Mouse (Mus musculus): ENCODE measurements around the gene Lsm11. TPM values are rescaled to one million over a fixed set of nuclear protein-coding genes. Genes with fewer than 3 reads are reported as not detected.

Gene Lsm11
- polyA plus RNA-seq, 1 experiment from 2014 or later = 1.7 TPM

DNA sequence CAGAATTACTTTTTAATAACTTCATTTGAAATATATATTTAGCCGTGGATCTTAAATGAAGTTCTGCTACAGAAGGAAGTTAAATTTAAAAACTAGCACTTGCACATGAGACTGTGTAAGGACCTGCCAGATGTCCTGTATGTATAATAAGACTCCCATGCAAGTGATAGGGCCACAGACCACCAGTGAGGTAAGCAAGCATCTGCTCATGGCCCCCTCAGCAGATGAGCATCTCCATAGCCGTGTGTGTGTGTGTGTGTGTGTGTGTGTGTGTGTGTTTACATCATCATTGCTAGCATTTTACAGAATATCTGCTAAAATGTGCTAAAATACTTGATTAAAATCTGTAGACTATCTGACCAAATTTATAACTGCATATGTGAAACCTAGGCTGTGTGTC, 47.3 kb downstream of the Lsm11 start:
- H3K36me3 ChIP-seq (ENCODE audit: control insufficient read depth, insufficient read depth) = peaks cover 47% of the 10 kb centered on the region
- no peaks in the 10 kb centered on the region; the same call in 1 of the 2 replicates for H3K4me1 ChIP-seq (ENCODE audit: control insufficient read depth, low read depth, low read length)
- H3K9ac ChIP-seq (ENCODE audit: low read depth, low read length) = no peak overlapping the region
- no peaks in the 10 kb centered on the region for H3K27me3 ChIP-seq (ENCODE audit: control insufficient read depth, insufficient read depth, low read depth, low read length)
- no peak overlapping the region for H3K27ac ChIP-seq (ENCODE audit: low read length)
- H3K4me3 ChIP-seq (ENCODE audit: low read depth, low read length) = no peak overlapping the region
- no peaks in the 10 kb centered on the region for H3K9me3 ChIP-seq (replicated peaks; ENCODE audit: control insufficient read depth, low read length)
- no peak for ATAC-seq (ENCODE audit: low read depth)
- WGBS (ENCODE audit: insufficient replicate concordance) = 68% methylated on average over 2 of the region's 2 CpGs
- H3K4me2 ChIP-seq (ENCODE audit: low read depth, low read length) = no peak overlapping the region

DNA sequence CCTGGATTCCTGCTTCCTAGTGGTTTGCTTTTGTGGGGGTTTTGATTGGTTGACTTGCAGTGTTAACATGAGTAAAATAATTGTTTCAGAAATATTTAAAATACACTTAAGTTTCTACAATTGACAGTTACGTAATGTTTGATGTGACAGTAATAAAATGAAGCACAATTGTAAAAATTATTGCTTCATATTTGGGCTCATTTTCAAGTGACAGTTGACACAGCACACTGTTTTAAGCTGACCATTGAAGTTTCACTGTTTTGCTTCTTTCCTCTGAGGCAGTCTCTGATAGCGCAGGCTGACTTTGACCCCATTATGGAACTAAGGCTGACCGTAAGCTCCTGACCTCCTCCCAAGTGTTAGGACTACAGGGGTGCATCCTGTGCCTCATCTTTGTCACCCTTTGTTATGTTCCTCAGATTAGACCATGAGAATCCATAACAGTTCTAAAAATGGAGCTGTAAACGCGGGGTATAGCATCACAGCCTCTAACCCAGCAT, 51.8 kb downstream of the Lsm11 start:
- Histone ChIP-seq H3K4me2 (ENCODE audit: low read depth, low read length) (no peak overlapping the region), H3K9ac (ENCODE audit: low read depth, low read length) (no peak overlapping the region), H3K27me3 (ENCODE audit: control insufficient read depth, insufficient read depth, low read depth, low read length) (no peaks in the 10 kb centered on the region), H3K36me3 (ENCODE audit: control insufficient read depth, insufficient read depth) (peaks cover 71% of the 10 kb centered on the region), H3K4me3 (ENCODE audit: low read depth, low read length) (no peak overlapping the region), H3K9me3 (replicated peaks; ENCODE audit: control insufficient read depth, low read length) (no peaks in the 10 kb centered on the region), H3K27ac (ENCODE audit: low read length) (no peak overlapping the region), H3K4me1 (ENCODE audit: control insufficient read depth, low read depth, low read length) (peaks cover 2% of the 10 kb centered on the region; the same call in 1 of the 2 replicates)
- 85% methylated on average over 5 of the region's 5 CpGs for WGBS (ENCODE audit: insufficient replicate concordance)
- no peak for ATAC-seq (ENCODE audit: low read depth)

DNA sequence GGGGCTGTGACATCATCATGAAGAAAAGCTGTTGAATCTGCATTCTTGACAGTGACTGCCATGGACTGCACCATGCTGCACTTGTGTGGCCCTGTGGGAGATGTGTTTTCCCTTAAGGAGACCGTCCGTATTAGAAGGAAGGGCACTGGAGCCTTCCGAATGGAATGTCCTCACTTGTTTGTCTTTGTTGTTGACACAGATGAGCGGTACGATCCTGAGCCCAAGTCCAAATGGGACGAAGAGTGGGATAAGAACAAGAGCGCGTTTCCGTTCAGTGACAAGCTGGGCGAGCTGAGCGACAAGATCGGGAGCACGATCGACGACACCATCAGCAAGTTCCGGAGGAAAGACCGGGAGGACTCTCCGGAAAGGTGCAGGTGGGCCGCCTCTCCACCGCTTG, 54.3 kb downstream of the Lsm11 start:
- Histone ChIP-seq H3K36me3 (ENCODE audit: control insufficient read depth, insufficient read depth) (peaks cover 85% of the 10 kb centered on the region), H3K9me3 (replicated peaks; ENCODE audit: control insufficient read depth, low read length) (no peaks in the 10 kb centered on the region), H3K9ac (ENCODE audit: low read depth, low read length) (no peak overlapping the region), H3K27me3 (ENCODE audit: control insufficient read depth, insufficient read depth, low read depth, low read length) (no peaks in the 10 kb centered on the region), H3K27ac (ENCODE audit: low read length) (no peak overlapping the region), H3K4me1 (ENCODE audit: control insufficient read depth, low read depth, low read length) (0 out of 2 replicates have a peak, but pooled peaks cover 2% of the 10 kb centered on the region), H3K4me3 (ENCODE audit: low read depth, low read length) (no peak overlapping the region), H3K4me2 (ENCODE audit: low read depth, low read length) (no peak overlapping the region)
- WGBS (ENCODE audit: insufficient replicate concordance) = 86% methylated on average over 20 of the region's 20 CpGs
- no peak for ATAC-seq (ENCODE audit: low read depth)

DNA sequence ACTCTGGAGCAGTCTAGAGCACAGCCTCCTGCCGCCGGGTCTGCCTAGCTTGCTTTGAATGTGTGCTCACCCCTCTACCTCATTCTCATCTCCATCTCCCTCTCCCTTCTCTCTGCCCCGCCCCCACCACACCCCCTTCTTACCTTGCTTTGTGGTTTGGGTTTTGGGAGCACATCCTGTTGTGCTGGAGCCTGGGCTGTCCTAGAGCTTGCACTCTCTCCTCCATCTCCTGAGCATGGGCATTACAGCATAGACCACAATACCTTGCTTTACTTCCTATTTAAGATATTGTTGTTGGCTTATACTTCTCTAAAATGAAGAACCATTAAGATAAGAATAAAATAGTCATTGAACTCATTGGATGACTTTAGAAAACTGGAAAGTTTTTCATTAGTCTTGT, 54.8 kb downstream of the Lsm11 start:
- H3K27ac ChIP-seq (ENCODE audit: low read length) = no peak overlapping the region
- no peaks in the 10 kb centered on the region for H3K9me3 ChIP-seq (replicated peaks; ENCODE audit: control insufficient read depth, low read length)
- H3K4me1 ChIP-seq (ENCODE audit: control insufficient read depth, low read depth, low read length) = 0 out of 2 replicates have a peak, but pooled peaks cover 2% of the 10 kb centered on the region
- H3K4me2 ChIP-seq (ENCODE audit: low read depth, low read length) = no peak overlapping the region
- no peak for ATAC-seq (ENCODE audit: low read depth)
- H3K9ac ChIP-seq (ENCODE audit: low read depth, low read length) = no peak overlapping the region
- peaks cover 81% of the 10 kb centered on the region for H3K36me3 ChIP-seq (ENCODE audit: control insufficient read depth, insufficient read depth)
- no peaks in the 10 kb centered on the region for H3K27me3 ChIP-seq (ENCODE audit: control insufficient read depth, insufficient read depth, low read depth, low read length)
- WGBS (ENCODE audit: insufficient replicate concordance) = 70% methylated on average over 3 of the region's 3 CpGs
- no peak overlapping the region for H3K4me3 ChIP-seq (ENCODE audit: low read depth, low read length)

DNA sequence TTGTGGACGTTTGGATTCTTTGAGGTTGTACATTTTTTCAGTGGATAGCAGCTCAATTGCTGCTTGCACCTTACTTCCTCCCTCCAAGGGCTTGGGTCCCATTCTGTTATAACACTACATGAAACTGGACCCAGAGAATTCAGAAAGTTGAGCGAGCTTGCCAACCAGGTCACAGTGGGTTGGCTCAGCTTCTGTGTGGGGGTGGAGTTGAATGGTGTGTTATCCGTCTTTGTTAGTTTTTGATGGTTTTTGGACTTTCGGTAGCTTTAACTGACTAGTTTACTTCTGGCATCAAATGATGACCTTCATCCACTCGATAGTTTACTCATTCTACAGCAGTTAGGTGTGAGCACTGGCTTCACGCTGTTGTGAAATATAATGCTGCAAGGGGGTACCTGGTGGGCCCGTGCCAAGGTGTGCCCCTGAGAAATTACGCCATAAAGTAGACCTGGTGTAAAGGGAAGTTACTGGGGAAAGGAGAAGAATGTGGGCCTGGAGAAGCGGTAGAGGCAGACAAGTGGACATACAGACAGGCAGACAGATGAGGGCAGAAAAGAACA, 56.2 kb downstream of the Lsm11 start:
- no peaks in the 10 kb centered on the region for H3K9me3 ChIP-seq (replicated peaks; ENCODE audit: control insufficient read depth, low read length)
- no peak overlapping the region for H3K4me2 ChIP-seq (ENCODE audit: low read depth, low read length)
- H3K36me3 ChIP-seq (ENCODE audit: control insufficient read depth, insufficient read depth) = peaks cover 74% of the 10 kb centered on the region
- 71% methylated on average over 9 of the region's 9 CpGs for WGBS (ENCODE audit: insufficient replicate concordance)
- no peaks in the 10 kb centered on the region for H3K27me3 ChIP-seq (ENCODE audit: control insufficient read depth, insufficient read depth, low read depth, low read length)
- peak; percentile 77 for ATAC-seq (ENCODE audit: low read depth)
- H3K9ac ChIP-seq (ENCODE audit: low read depth, low read length) = no peak overlapping the region
- peak overlapping the region; percentile 56 for H3K27ac ChIP-seq (ENCODE audit: low read length)
- peaks cover 2% of the 10 kb centered on the region; the same call in 1 of the 2 replicates for H3K4me1 ChIP-seq (ENCODE audit: control insufficient read depth, low read depth, low read length)
- H3K4me3 ChIP-seq (ENCODE audit: low read depth, low read length) = no peak overlapping the region

DNA sequence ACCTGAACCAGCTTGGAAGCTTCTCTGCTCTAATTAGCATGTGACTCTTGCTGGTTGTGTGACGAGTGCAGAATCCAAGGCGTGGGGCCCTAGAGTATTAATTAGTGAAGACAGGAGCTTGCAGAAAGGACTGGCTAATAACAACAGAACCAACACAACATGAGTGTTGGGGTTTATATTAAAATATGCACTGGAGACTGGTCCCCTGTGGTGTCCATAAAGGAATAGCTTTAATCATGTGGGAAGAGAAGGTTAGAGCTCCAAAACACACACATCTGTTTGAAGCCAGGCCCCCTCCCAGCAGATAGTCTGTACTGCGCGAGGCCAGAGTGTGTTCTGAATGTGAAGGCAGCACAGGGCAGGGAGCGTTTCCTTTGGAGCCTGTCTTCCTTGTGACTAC, 58.1 kb downstream of the Lsm11 start:
- H3K9me3 ChIP-seq (replicated peaks; ENCODE audit: control insufficient read depth, low read length) = no peaks in the 10 kb centered on the region
- no peak for ATAC-seq (ENCODE audit: low read depth)
- no peak overlapping the region for H3K9ac ChIP-seq (ENCODE audit: low read depth, low read length)
- H3K27ac ChIP-seq (ENCODE audit: low read length) = no peak overlapping the region
- 90% methylated on average over 5 of the region's 5 CpGs for WGBS (ENCODE audit: insufficient replicate concordance)
- no peak overlapping the region for H3K4me3 ChIP-seq (ENCODE audit: low read depth, low read length)
- peaks cover 55% of the 10 kb centered on the region for H3K36me3 ChIP-seq (ENCODE audit: control insufficient read depth, insufficient read depth)
- H3K4me2 ChIP-seq (ENCODE audit: low read depth, low read length) = no peak overlapping the region
- no peaks in the 10 kb centered on the region for H3K27me3 ChIP-seq (ENCODE audit: control insufficient read depth, insufficient read depth, low read depth, low read length)
- peaks cover 6% of the 10 kb centered on the region for H3K4me1 ChIP-seq (ENCODE audit: control insufficient read depth, low read depth, low read length)

DNA sequence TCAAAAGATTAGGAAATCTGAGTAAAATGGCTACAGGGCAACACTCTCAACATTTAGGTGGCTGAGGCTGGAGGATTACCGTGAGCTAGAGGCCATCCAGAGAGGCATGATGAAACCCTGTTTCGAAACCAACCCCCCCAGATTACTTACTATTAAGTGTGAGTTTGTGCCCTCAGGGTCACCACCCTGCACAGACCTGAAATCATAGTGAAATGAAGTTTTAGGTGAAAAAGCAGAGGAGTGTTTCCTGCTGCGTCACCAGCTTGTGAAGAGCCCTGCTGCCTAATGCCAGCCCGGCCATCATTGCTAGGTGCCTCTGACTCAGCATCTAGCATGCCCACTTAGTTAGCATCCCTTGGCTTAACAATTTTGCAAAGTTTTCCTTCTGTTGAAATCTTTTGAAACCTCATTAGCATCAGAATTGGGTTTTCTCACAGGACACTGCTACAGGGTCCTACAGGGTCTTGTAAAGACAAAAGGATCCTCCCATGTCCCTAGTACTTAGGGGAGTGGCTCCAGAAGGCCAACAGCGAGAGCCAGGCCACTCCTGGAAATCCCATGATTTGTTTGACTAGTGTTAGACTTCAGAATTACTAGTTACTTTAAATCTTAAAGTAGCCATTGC, 59.0 kb downstream of the Lsm11 start:
- Histone ChIP-seq H3K9me3 (replicated peaks; ENCODE audit: control insufficient read depth, low read length) (no peaks in the 10 kb centered on the region), H3K4me3 (ENCODE audit: low read depth, low read length) (no peak overlapping the region), H3K27ac (ENCODE audit: low read length) (no peak overlapping the region), H3K4me2 (ENCODE audit: low read depth, low read length) (no peak overlapping the region), H3K4me1 (ENCODE audit: control insufficient read depth, low read depth, low read length) (peaks cover 8% of the 10 kb centered on the region), H3K27me3 (ENCODE audit: control insufficient read depth, insufficient read depth, low read depth, low read length) (no peaks in the 10 kb centered on the region), H3K36me3 (ENCODE audit: control insufficient read depth, insufficient read depth) (peaks cover 47% of the 10 kb centered on the region), H3K9ac (ENCODE audit: low read depth, low read length) (no peak overlapping the region)
- ATAC-seq (ENCODE audit: low read depth) = no peak
- whole genome bisulfite sequencing (ENCODE audit: insufficient replicate concordance) = 82% methylated on average over 5 of the region's 5 CpGs

DNA sequence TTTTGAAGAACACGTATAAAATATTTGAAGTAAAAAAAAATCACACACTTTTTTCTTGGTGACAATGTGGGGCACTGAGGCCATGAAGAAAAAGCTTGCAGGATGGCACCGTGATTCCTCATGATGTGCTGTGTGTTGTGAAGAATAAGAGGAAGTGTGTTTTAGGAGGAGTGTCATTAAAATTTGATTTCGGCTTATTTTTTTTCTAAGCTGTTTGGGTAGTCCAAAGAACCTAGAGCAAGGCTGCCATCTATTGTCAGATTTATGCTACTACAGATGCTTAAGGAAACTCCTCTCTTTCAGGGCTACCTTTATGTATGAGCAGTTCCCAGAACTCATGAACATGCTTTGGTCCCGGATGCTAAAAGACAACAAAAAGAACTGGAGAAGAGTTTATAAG, 60.7 kb downstream of the Lsm11 start:
- Histone ChIP-seq H3K27ac (ENCODE audit: low read length) (no peak overlapping the region), H3K4me3 (ENCODE audit: low read depth, low read length) (no peak overlapping the region), H3K4me1 (ENCODE audit: control insufficient read depth, low read depth, low read length) (peaks cover 13% of the 10 kb centered on the region), H3K36me3 (ENCODE audit: control insufficient read depth, insufficient read depth) (peaks cover 33% of the 10 kb centered on the region), H3K27me3 (ENCODE audit: control insufficient read depth, insufficient read depth, low read depth, low read length) (no peaks in the 10 kb centered on the region), H3K9me3 (replicated peaks; ENCODE audit: control insufficient read depth, low read length) (no peaks in the 10 kb centered on the region), H3K9ac (ENCODE audit: low read depth, low read length) (no peak overlapping the region), H3K4me2 (ENCODE audit: low read depth, low read length) (no peak overlapping the region)
- 47% methylated on average over 4 of the region's 4 CpGs for WGBS (ENCODE audit: insufficient replicate concordance)
- no peak for ATAC-seq (ENCODE audit: low read depth)

DNA sequence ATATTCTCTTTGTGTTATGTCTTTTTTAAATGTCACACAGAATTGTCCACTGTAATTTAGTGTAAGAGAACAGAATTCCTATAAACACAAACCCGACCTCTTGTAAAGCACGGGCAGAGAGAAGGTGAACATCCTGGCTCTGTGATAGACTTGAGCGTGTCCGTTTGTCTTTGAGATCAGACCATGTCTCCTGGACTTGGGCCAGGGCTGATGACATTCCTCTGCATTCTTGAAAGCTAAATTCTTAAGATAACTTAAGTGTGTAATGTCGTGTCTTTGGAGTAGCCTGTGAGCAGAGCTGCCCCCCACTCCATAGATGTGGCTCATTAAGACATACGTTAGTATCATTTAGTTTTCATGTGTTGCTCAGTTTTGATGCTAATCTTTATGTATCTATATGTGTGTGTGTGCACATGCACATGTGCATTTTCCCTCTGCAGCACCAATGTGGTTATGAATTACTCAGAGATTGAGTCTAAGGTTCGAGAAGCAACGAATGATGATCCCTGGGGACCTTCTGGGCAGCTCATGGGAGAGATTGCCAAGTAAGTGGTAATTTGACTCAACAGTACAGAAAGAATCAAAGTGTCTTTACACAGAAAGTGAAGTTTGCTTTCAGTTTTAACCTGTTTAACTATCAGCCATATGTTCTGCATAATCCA, 61.3 kb downstream of the Lsm11 start:
- ATAC-seq (ENCODE audit: low read depth) = no peak
- Histone ChIP-seq H3K27me3 (ENCODE audit: control insufficient read depth, insufficient read depth, low read depth, low read length) (no peaks in the 10 kb centered on the region), H3K9me3 (replicated peaks; ENCODE audit: control insufficient read depth, low read length) (no peaks in the 10 kb centered on the region), H3K9ac (ENCODE audit: low read depth, low read length) (no peak overlapping the region), H3K4me1 (ENCODE audit: control insufficient read depth, low read depth, low read length) (peaks cover 13% of the 10 kb centered on the region), H3K4me3 (ENCODE audit: low read depth, low read length) (no peak overlapping the region), H3K4me2 (ENCODE audit: low read depth, low read length) (no peak overlapping the region), H3K27ac (ENCODE audit: low read length) (no peak overlapping the region), H3K36me3 (ENCODE audit: control insufficient read depth, insufficient read depth) (peaks cover 30% of the 10 kb centered on the region)
- WGBS (ENCODE audit: insufficient replicate concordance) = 54% methylated on average over 8 of the region's 8 CpGs

Measured in liver, embryonic 16.5 days (tissue).